Mouse (Mus musculus) E14TG2a.4 (cell line): ENCODE data around the gene Gfer.

Experiments
- CTCF ChIP-seq: conservative IDR thresholded peaks from 2 replicates; pipeline ENCODE4 v1.5.1; 2014; ENCODE audit warnings: low read length
- NANOG ChIP-seq: IDR thresholded peaks from 2 replicates; pipeline ENCODE4 v1.6.1; 2014; ENCODE audit warnings: borderline replicate concordance, low read length, mixed read lengths
- POU5F1 ChIP-seq: IDR thresholded peaks from 2 replicates; pipeline ENCODE4 v1.6.1; 2014; ENCODE audit warnings: low read length, borderline replicate concordance

- TF ChIP-seq CTCF (no peak), NANOG (no peak), POU5F1 (no peak)
Observed at GRCm38 (mm10) chr17:24686514-24686913, 9.4 kb downstream of the Gfer start.
